ENCODE assay signal across 26 mouse cellular contexts in genomic region chr10:47365016-47365538, GRCm38 (mm10).
A peak's percentile ranks its signal among the peaks of the same experiment; 100 is the strongest.
DNase-seq lines count a peak whose midpoint lies in the region; ATAC-seq lines count a peak whose summit lies in the region.
"Had no signal": no experiment of that assay in that cellular context is flagged by ENCODE, and none has a peak within 500 bp of the region (broad histone marks: within the 10 kb centered on the region; RNA-seq: fewer than 3 reads in every experiment).

No protein-coding gene starts in this region.

- H3K4me2 ChIP-seq in forebrain, embryonic 11.5 days (ENCODE audit: low read depth, low read length, severe bottlenecking): no peak overlapping the region
- no peak overlapping the region for H3K4me2 ChIP-seq in neural tube, embryonic 11.5 days (ENCODE audit: low read depth)
- H3K4me2 ChIP-seq in forebrain, embryonic 14.5 days (ENCODE audit: low read length): no peak overlapping the region
- H3K4me2 ChIP-seq in midbrain, embryonic 15.5 days: no peak overlapping the region
- H3K4me2 ChIP-seq: embryonic facial prominence, embryonic 13.5 days; heart, embryonic 12.5 days; hindbrain, embryonic 13.5 days; intestine, embryonic 15.5 days; limb, embryonic 12.5 days; liver, embryonic 12.5 days had no signal

- ATAC-seq in forebrain, embryonic 11.5 days (replicated peaks; ENCODE audit: low FRiP score): peak; percentile 74; the same call in 1 of the 2 replicates
- 0 out of 2 replicates have a peak, but pooled peaks have one; percentile 50 for ATAC-seq in neural tube, embryonic 11.5 days (ENCODE audit: insufficient read depth, low FRiP score, low TSS enrichment)
- peak; percentile 88 for ATAC-seq in forebrain, embryonic 14.5 days
- ATAC-seq in midbrain, embryonic 15.5 days (replicated peaks): peak; percentile 50
- ATAC-seq in erythroblast, adult 5-6 weeks (replicated peaks; ENCODE audit: low FRiP score, poor library complexity, severe bottlenecking): no peak
- ATAC-seq: intestine, embryonic 15.5 days; liver, embryonic 12.5 days had no signal

- no peak overlapping the region for H3K27ac ChIP-seq in forebrain, embryonic 11.5 days (ENCODE audit: low read depth, low read length)
- H3K27ac ChIP-seq in forebrain, embryonic 10.5 days: no peak overlapping the region
- no peak overlapping the region for H3K27ac ChIP-seq in neural tube, embryonic 11.5 days (ENCODE audit: low read depth, low read length)
- no peak overlapping the region for H3K27ac ChIP-seq in forebrain, embryonic 14.5 days (ENCODE audit: low read depth, low read length)
- H3K27ac ChIP-seq in midbrain, embryonic 15.5 days: no peak overlapping the region
- H3K27ac ChIP-seq: embryonic facial prominence, embryonic 13.5 days; hindbrain, embryonic 13.5 days; intestine, embryonic 15.5 days; limb, embryonic 12.5 days; liver, embryonic 12.5 days had no signal

- intact Hi-C loops in gastrocnemius, postnatal 14 days (cut with DNase I; ENCODE audit: low total_unique reads): no loop called here

- H3K9ac ChIP-seq in forebrain, embryonic 11.5 days (ENCODE audit: low read length): no peak overlapping the region
- H3K9ac ChIP-seq in neural tube, embryonic 11.5 days (ENCODE audit: low read length): no peak overlapping the region
- no peak overlapping the region for H3K9ac ChIP-seq in forebrain, embryonic 14.5 days (ENCODE audit: low read length)
- H3K9ac ChIP-seq in midbrain, embryonic 15.5 days: no peak overlapping the region
- H3K9ac ChIP-seq: embryonic facial prominence, embryonic 13.5 days; heart, embryonic 12.5 days; hindbrain, embryonic 13.5 days; intestine, embryonic 15.5 days; limb, embryonic 12.5 days; liver, embryonic 12.5 days had no signal

- H3K4me1 ChIP-seq in forebrain, embryonic 11.5 days (replicated peaks; ENCODE audit: control insufficient read depth, insufficient read depth, low read length): no peaks in the 10 kb centered on the region
- H3K4me1 ChIP-seq in forebrain, embryonic 10.5 days: peaks cover 6% of the 10 kb centered on the region; the same call in 1 of the 2 replicates
- no peaks in the 10 kb centered on the region for H3K4me1 ChIP-seq in neural tube, embryonic 11.5 days (ENCODE audit: control insufficient read depth, insufficient read depth, low read length)
- H3K4me1 ChIP-seq in forebrain, embryonic 14.5 days (ENCODE audit: control insufficient read depth, insufficient read depth, low read length): no peaks in the 10 kb centered on the region
- H3K4me1 ChIP-seq in midbrain, embryonic 15.5 days: no peaks in the 10 kb centered on the region
- H3K4me1 ChIP-seq: embryonic facial prominence, embryonic 13.5 days; heart, embryonic 12.5 days; hindbrain, embryonic 13.5 days; intestine, embryonic 15.5 days; limb, embryonic 12.5 days; liver, embryonic 12.5 days had no signal

- no peak overlapping the region for H3K4me3 ChIP-seq in forebrain, embryonic 11.5 days (ENCODE audit: low read depth, low read length)
- no peak overlapping the region for H3K4me3 ChIP-seq in forebrain, embryonic 10.5 days
- H3K4me3 ChIP-seq in neural tube, embryonic 11.5 days (ENCODE audit: low read depth, low read length): no peak overlapping the region
- no peak overlapping the region for H3K4me3 ChIP-seq in forebrain, embryonic 14.5 days (ENCODE audit: low read depth, low read length)
- no peak overlapping the region for H3K4me3 ChIP-seq in midbrain, embryonic 15.5 days
- H3K4me3 ChIP-seq: embryonic facial prominence, embryonic 13.5 days; heart, embryonic 12.5 days; hindbrain, embryonic 13.5 days; intestine, embryonic 15.5 days; limb, embryonic 12.5 days; liver, embryonic 12.5 days; myocyte had no signal

- H3K9me3 ChIP-seq in forebrain, embryonic 11.5 days (ENCODE audit: control insufficient read depth, low read length): no peaks in the 10 kb centered on the region
- no peaks in the 10 kb centered on the region for H3K9me3 ChIP-seq in forebrain, embryonic 10.5 days
- no peaks in the 10 kb centered on the region for H3K9me3 ChIP-seq in neural tube, embryonic 11.5 days (ENCODE audit: control insufficient read depth, low read length)
- H3K9me3 ChIP-seq in forebrain, embryonic 14.5 days (replicated peaks; ENCODE audit: control insufficient read depth, low read length): no peaks in the 10 kb centered on the region
- H3K9me3 ChIP-seq in midbrain, embryonic 15.5 days: no peaks in the 10 kb centered on the region
- H3K9me3 ChIP-seq: embryonic facial prominence, embryonic 13.5 days; heart, embryonic 12.5 days; hindbrain, embryonic 13.5 days; intestine, embryonic 15.5 days; limb, embryonic 12.5 days; liver, embryonic 12.5 days had no signal

- 17% methylated on average over 1 of the region's 1 CpGs for WGBS in forebrain, embryonic 11.5 days
- WGBS in forebrain, embryonic 10.5 days: 34% methylated on average over 1 of the region's 1 CpGs
- 55% methylated on average over 1 of the region's 1 CpGs for WGBS in neural tube, embryonic 11.5 days
- WGBS in forebrain, embryonic 14.5 days: 2% methylated on average over 1 of the region's 1 CpGs
- 13% methylated on average over 1 of the region's 1 CpGs for WGBS in midbrain, embryonic 15.5 days

- H3K36me3 ChIP-seq in forebrain, embryonic 11.5 days (ENCODE audit: control insufficient read depth, insufficient read depth, low read length): no peaks in the 10 kb centered on the region
- H3K36me3 ChIP-seq in forebrain, embryonic 10.5 days (replicated peaks): no peaks in the 10 kb centered on the region
- no peaks in the 10 kb centered on the region for H3K36me3 ChIP-seq in neural tube, embryonic 11.5 days (ENCODE audit: control insufficient read depth, insufficient read depth, low read length)
- no peaks in the 10 kb centered on the region for H3K36me3 ChIP-seq in forebrain, embryonic 14.5 days (ENCODE audit: control insufficient read depth, insufficient read depth, low read length)
- H3K36me3 ChIP-seq in midbrain, embryonic 15.5 days (replicated peaks): no peaks in the 10 kb centered on the region
- H3K36me3 ChIP-seq: embryonic facial prominence, embryonic 13.5 days; heart, embryonic 12.5 days; hindbrain, embryonic 13.5 days; intestine, embryonic 15.5 days; limb, embryonic 12.5 days; liver, embryonic 12.5 days had no signal

- H3K27me3 ChIP-seq in forebrain, embryonic 11.5 days (ENCODE audit: control insufficient read depth, insufficient read depth, low read length): no peaks in the 10 kb centered on the region
- H3K27me3 ChIP-seq in forebrain, embryonic 10.5 days (ENCODE audit: poor library complexity, severe bottlenecking): no peaks in the 10 kb centered on the region
- no peaks in the 10 kb centered on the region for H3K27me3 ChIP-seq in neural tube, embryonic 11.5 days (ENCODE audit: control insufficient read depth, insufficient read depth, low read length)
- no peaks in the 10 kb centered on the region for H3K27me3 ChIP-seq in forebrain, embryonic 14.5 days (replicated peaks; ENCODE audit: control insufficient read depth, insufficient read depth, low read length)
- H3K27me3 ChIP-seq in midbrain, embryonic 15.5 days (replicated peaks): no peaks in the 10 kb centered on the region
- H3K27me3 ChIP-seq: embryonic facial prominence, embryonic 13.5 days; heart, embryonic 12.5 days; hindbrain, embryonic 13.5 days; intestine, embryonic 15.5 days; limb, embryonic 12.5 days; liver, embryonic 12.5 days had no signal

- DNase-seq in forebrain, embryonic 11.5 days (ENCODE audit: low spot score): no peak
- DNase-seq in forebrain, embryonic 10.5 days (ENCODE audit: extremely low spot score, low spot score): no peak
- DNase-seq in neural tube, embryonic 11.5 days (ENCODE audit: low spot score): no peak
- no peak for DNase-seq in neural tube, embryonic 10.5 days (ENCODE audit: extremely low spot score, low spot score)
- DNase-seq in forebrain, embryonic 14.5 days (ENCODE audit: low spot score): peak; percentile 75
- no peak for DNase-seq in gastrocnemius, postnatal 14 days
- DNase-seq: adrenal gland, postnatal 36 days; cerebellum, adult 11-12 months; gastrocnemius, postnatal 10 days; heart, adult 18-20 months; heart, postnatal 10 days; kidney, adult 8-10 months; kidney, postnatal 10 days; lung, adult 18-20 months; lung, postnatal 10 days; thymus, adult 18-20 months; thymus, postnatal 36 days had no signal
